Mouse (Mus musculus): ENCODE measurements at regions not wholly inside any gene's neighbourhood (a gene's known extent, or its start where the extent isn't known, plus 50 kb on each side); places are given as distances from the start of the nearest gene placed in this dataset.

GRCm38 (mm10) chr8:51447636-51448035 lies 2063.9 kb upstream of the Aga start:
- TF ChIP-seq HCFC1 (IDR thresholded peaks at IDR 0.05; ENCODE audit: borderline replicate concordance, insufficient read depth, low read length) (no peak), ZNF384 (IDR thresholded peaks at IDR 0.05; ENCODE audit: low read depth, low read length) (no peak), MAFK (IDR thresholded peaks at IDR 0.05; ENCODE audit: insufficient read depth, low read depth, low read length) (no peak)
